Mouse (Mus musculus): ENCODE data around the gene Meis2. TPM values are rescaled to one million over a fixed set of nuclear protein-coding genes. Genes with fewer than 3 reads are reported as not detected.
A peak's percentile ranks its signal among the peaks of the same experiment; 100 is the strongest.

Gene Meis2
- polyA plus RNA-seq, 1 experiment from 2014 or later: 92.0 TPM

- Histone ChIP-seq H3K27me3 (no peaks in the 10 kb centered on the region; the same call in 1 of the 2 replicates), H3K4me1 (replicated peaks) (peaks cover 54% of the 10 kb centered on the region), H3K4me2 (peak overlapping the region; percentile 84), H3K9ac (peak overlapping the region; percentile 96), H3K9me3 (no peaks in the 10 kb centered on the region), H3K36me3 (no peaks in the 10 kb centered on the region), H3K27ac (replicated peaks) (peak overlapping the region; percentile 98), H3K4me3 (peak overlapping the region; percentile 73)
- under 1% methylated on average over 36 of the region's 36 CpGs for WGBS
- ATAC-seq (ENCODE audit: low read depth): peak; percentile 36
Observed at GRCm38 (mm10) chr2:116066057-116066941, 660 bp upstream of the Meis2 start.

GRCm38 (mm10) chr2:116065057-116065456 is 582 bp downstream of the Meis2 start:
- Histone ChIP-seq H3K4me2 (peak overlapping the region; percentile 84), H3K4me1 (replicated peaks) (peaks cover 58% of the 10 kb centered on the region), H3K27ac (replicated peaks) (peak overlapping the region; percentile 98), H3K4me3 (peak overlapping the region; percentile 73), H3K9me3 (no peaks in the 10 kb centered on the region), H3K36me3 (no peaks in the 10 kb centered on the region), H3K9ac (peak overlapping the region; percentile 96), H3K27me3 (no peaks in the 10 kb centered on the region)
- WGBS: 0% methylated on average over 10 of the region's 10 CpGs
- no peak for ATAC-seq (ENCODE audit: low read depth)

- WGBS: 0% methylated on average over 19 of the region's 20 CpGs
- no peaks in the 10 kb centered on the region for H3K27me3 ChIP-seq
- ATAC-seq (ENCODE audit: low read depth): no peak
- H3K27ac ChIP-seq (replicated peaks): peak overlapping the region; percentile 98
- peak overlapping the region; percentile 96 for H3K9ac ChIP-seq
- no peaks in the 10 kb centered on the region for H3K9me3 ChIP-seq
- no peaks in the 10 kb centered on the region for H3K36me3 ChIP-seq
- peaks cover 62% of the 10 kb centered on the region for H3K4me1 ChIP-seq (replicated peaks)
- H3K4me2 ChIP-seq: peak overlapping the region; percentile 84
- H3K4me3 ChIP-seq: peak overlapping the region; percentile 73
Observed at GRCm38 (mm10) chr2:116064521-116064920, 1.1 kb downstream of the Meis2 start.

- peak overlapping the region; percentile 96 for H3K9ac ChIP-seq
- no peaks in the 10 kb centered on the region; the same call in 1 of the 2 replicates for H3K27me3 ChIP-seq
- H3K27ac ChIP-seq (replicated peaks): peak overlapping the region; percentile 98
- H3K4me3 ChIP-seq: peak overlapping the region; percentile 73
- H3K9me3 ChIP-seq: no peaks in the 10 kb centered on the region
- peak overlapping the region; percentile 84 for H3K4me2 ChIP-seq
- H3K4me1 ChIP-seq (replicated peaks): peaks cover 66% of the 10 kb centered on the region
- WGBS: under 1% methylated on average over 37 of the region's 37 CpGs
- ATAC-seq (ENCODE audit: low read depth): no peak
- H3K36me3 ChIP-seq: no peaks in the 10 kb centered on the region
Observed at GRCm38 (mm10) chr2:116063819-116064293, 1.8 kb downstream of the Meis2 start.

GRCm38 (mm10) chr2:116062761-116063441 is 2.7 kb downstream of the Meis2 start:
- Histone ChIP-seq H3K4me2 (peak overlapping the region; percentile 84), H3K36me3 (0 out of 2 replicates have a peak, but pooled peaks cover 4% of the 10 kb centered on the region), H3K4me3 (peak overlapping the region; percentile 73), H3K9ac (peak overlapping the region; percentile 96), H3K27me3 (no peaks in the 10 kb centered on the region; the same call in 1 of the 2 replicates), H3K9me3 (no peaks in the 10 kb centered on the region), H3K4me1 (replicated peaks) (peaks cover 68% of the 10 kb centered on the region), H3K27ac (replicated peaks) (peak overlapping the region; percentile 98)
- 1% methylated on average over 36 of the region's 36 CpGs for WGBS
- ATAC-seq (ENCODE audit: low read depth): no peak

GRCm38 (mm10) chr2:116062251-116062651 is 3.4 kb downstream of the Meis2 start:
- H3K36me3 ChIP-seq: 0 out of 2 replicates have a peak, but pooled peaks cover 4% of the 10 kb centered on the region
- 1% methylated on average over 20 of the region's 20 CpGs for WGBS
- ATAC-seq (ENCODE audit: low read depth): no peak
- H3K27me3 ChIP-seq: no peaks in the 10 kb centered on the region; the same call in 1 of the 2 replicates
- no peaks in the 10 kb centered on the region for H3K9me3 ChIP-seq
- peak overlapping the region; percentile 98 for H3K27ac ChIP-seq (replicated peaks)
- peak overlapping the region; percentile 84 for H3K4me2 ChIP-seq
- peaks cover 69% of the 10 kb centered on the region for H3K4me1 ChIP-seq (replicated peaks)
- peak overlapping the region; percentile 73 for H3K4me3 ChIP-seq
- peak overlapping the region; percentile 96 for H3K9ac ChIP-seq

- H3K9me3 ChIP-seq: no peaks in the 10 kb centered on the region
- peak overlapping the region; percentile 96 for H3K9ac ChIP-seq
- under 1% methylated on average over 30 of the region's 30 CpGs for WGBS
- H3K4me3 ChIP-seq: peak overlapping the region; percentile 73
- no peaks in the 10 kb centered on the region; the same call in 1 of the 2 replicates for H3K27me3 ChIP-seq
- H3K27ac ChIP-seq (replicated peaks): peak overlapping the region; percentile 98
- H3K4me2 ChIP-seq: peak overlapping the region; percentile 84
- peaks cover 4% of the 10 kb centered on the region; the same call in 1 of the 2 replicates for H3K36me3 ChIP-seq
- ATAC-seq (ENCODE audit: low read depth): no peak
- H3K4me1 ChIP-seq (replicated peaks): peaks cover 73% of the 10 kb centered on the region
Observed at GRCm38 (mm10) chr2:116061401-116062021, 4.1 kb downstream of the Meis2 start.

GRCm38 (mm10) chr2:116060701-116061400 is 4.8 kb downstream of the Meis2 start:
- ATAC-seq (ENCODE audit: low read depth): no peak

GRCm38 (mm10) chr2:116060210-116060609 is 5.4 kb downstream of the Meis2 start:
- H3K4me2 ChIP-seq: peak overlapping the region; percentile 84
- no peaks in the 10 kb centered on the region for H3K9me3 ChIP-seq
- H3K27ac ChIP-seq (replicated peaks): peak overlapping the region; percentile 98
- H3K27me3 ChIP-seq: no peaks in the 10 kb centered on the region; the same call in 1 of the 2 replicates
- H3K36me3 ChIP-seq: peaks cover 4% of the 10 kb centered on the region; the same call in 1 of the 2 replicates
- peak overlapping the region; percentile 96 for H3K9ac ChIP-seq
- H3K4me1 ChIP-seq (replicated peaks): peaks cover 82% of the 10 kb centered on the region
- H3K4me3 ChIP-seq: peak overlapping the region; percentile 73
- ATAC-seq (ENCODE audit: low read depth): no peak
- 1% methylated on average over 19 of the region's 19 CpGs for WGBS

More at GRCm38 (mm10) chr2:116060701-116061400, 4.8 kb downstream of the Meis2 start:
- Histone ChIP-seq H3K27me3 (no peaks in the 10 kb centered on the region; the same call in 1 of the 2 replicates), H3K9me3 (no peaks in the 10 kb centered on the region), H3K9ac (peak overlapping the region; percentile 96), H3K27ac (replicated peaks) (peak overlapping the region; percentile 98), H3K4me2 (peak overlapping the region; percentile 84), H3K36me3 (peaks cover 4% of the 10 kb centered on the region; the same call in 1 of the 2 replicates), H3K4me1 (replicated peaks) (peaks cover 75% of the 10 kb centered on the region), H3K4me3 (peak overlapping the region; percentile 73)
- WGBS: 3% methylated on average over 21 of the region's 21 CpGs

- ATAC-seq (ENCODE audit: low read depth): no peak
- Histone ChIP-seq H3K4me2 (peak overlapping the region; percentile 84), H3K27ac (replicated peaks) (peak overlapping the region; percentile 98; the same call in 1 of the 2 replicates)
Observed at GRCm38 (mm10) chr2:116059661-116060060, 6.0 kb downstream of the Meis2 start.

GRCm38 (mm10) chr2:116059066-116059465 is 6.6 kb downstream of the Meis2 start:
- Histone ChIP-seq H3K36me3 (peaks cover 4% of the 10 kb centered on the region; the same call in 1 of the 2 replicates), H3K4me1 (replicated peaks) (peaks cover 87% of the 10 kb centered on the region), H3K9me3 (no peaks in the 10 kb centered on the region), H3K27ac (replicated peaks) (0 out of 2 replicates have a peak overlapping the region, but pooled peaks have one; percentile 98), H3K4me2 (peak overlapping the region; percentile 84), H3K4me3 (peak overlapping the region; percentile 73), H3K9ac (peak overlapping the region; percentile 96), H3K27me3 (no peaks in the 10 kb centered on the region; the same call in 1 of the 2 replicates)
- no peak for ATAC-seq (ENCODE audit: low read depth)
- WGBS: 16% methylated on average over 3 of the region's 3 CpGs

More at GRCm38 (mm10) chr2:116059661-116060060, 6.0 kb downstream of the Meis2 start:
- Histone ChIP-seq H3K4me1 (replicated peaks) (peaks cover 85% of the 10 kb centered on the region), H3K9ac (peak overlapping the region; percentile 96), H3K4me3 (peak overlapping the region; percentile 73), H3K27me3 (no peaks in the 10 kb centered on the region; the same call in 1 of the 2 replicates), H3K9me3 (no peaks in the 10 kb centered on the region), H3K36me3 (peaks cover 4% of the 10 kb centered on the region; the same call in 1 of the 2 replicates)
- WGBS: 0% methylated on average over 1 of the region's 1 CpGs
